Mouse (Mus musculus) adrenal gland (tissue): ENCODE measurements around the gene Gm28729.

ENCODE experiments used
- intact Hi-C: fragments of 180-260 bp; cut with DNase I; formaldehyde crosslinking; loops from one replicate; pipeline ENCODE4 v1.15.1; 2025

Gene Gm28729

DNA sequence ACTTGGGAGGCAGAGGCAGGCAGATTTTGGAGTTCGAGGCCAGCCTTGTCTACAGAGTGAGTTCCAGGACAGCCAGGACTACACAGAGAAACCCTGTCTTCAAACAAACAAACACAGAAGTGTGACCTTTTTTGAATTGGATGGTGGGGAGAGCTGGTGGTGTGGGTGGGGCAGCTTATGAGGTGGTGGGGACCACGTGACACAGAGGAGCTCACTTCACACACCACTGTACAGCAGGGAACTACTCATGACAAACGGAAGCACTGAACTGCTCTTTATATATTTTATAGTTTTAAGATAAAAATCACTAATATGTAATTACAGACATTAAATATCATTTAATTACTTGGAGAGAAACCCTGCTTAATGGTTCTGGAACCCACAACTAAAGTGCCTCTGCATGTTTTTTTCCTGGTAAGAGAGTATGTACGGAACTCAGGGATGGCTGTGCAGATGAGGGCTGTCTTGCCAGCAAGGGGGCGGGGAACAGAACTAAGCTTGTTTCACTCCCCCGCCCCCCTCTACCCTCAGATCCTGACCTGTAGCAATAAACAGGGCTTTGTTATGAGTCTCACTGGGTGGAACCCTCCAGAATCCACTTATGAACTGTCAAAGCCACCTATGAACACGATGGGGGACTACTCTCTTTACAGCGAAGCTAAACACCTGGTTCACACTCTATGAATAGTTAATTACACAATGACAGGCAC is 55.4 kb downstream of the Gm28729 start:
- intact Hi-C loops, result no loop called here

DNA sequence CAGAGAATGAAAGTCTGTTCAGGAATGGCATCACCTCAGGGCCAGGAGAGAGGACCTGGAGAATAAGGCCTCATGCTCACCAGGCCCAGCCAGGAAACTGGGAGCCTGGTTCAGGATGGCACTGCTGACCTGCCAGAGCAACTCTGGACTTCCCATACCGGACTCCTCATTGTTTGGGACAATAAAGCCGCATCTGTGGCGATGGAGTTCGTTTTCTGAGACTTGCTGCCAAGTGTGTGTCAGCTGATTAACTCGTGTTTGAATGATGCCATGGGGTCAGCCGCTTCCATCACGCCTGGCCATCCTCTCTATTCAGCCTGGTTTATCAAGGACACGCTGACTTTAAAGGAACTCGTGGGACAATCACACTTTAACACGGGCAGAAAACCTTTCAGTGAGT is 61.4 kb downstream of the Gm28729 start:
- intact Hi-C loops, result no loop called here

DNA sequence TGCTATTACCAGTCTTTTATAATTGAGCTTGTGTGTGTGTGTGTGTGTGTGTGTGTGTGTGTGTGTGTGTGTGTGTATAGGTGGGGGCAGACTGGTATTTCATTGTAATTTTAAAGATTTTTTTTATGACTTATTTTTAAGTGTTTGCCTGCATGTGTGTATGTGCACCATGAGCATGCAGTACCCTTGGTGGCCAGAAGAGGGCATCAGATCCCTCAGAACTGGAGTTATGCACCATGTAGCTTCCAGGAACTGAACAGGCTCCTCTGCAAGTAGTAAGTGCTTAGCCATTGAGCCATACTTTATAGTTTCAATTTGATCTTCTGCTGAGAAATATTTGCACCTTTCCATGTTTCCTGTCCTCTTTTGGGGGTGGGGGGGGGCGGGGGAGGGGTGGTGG is 63.5 kb downstream of the Gm28729 start:
- intact Hi-C loops, result no loop called here

DNA sequence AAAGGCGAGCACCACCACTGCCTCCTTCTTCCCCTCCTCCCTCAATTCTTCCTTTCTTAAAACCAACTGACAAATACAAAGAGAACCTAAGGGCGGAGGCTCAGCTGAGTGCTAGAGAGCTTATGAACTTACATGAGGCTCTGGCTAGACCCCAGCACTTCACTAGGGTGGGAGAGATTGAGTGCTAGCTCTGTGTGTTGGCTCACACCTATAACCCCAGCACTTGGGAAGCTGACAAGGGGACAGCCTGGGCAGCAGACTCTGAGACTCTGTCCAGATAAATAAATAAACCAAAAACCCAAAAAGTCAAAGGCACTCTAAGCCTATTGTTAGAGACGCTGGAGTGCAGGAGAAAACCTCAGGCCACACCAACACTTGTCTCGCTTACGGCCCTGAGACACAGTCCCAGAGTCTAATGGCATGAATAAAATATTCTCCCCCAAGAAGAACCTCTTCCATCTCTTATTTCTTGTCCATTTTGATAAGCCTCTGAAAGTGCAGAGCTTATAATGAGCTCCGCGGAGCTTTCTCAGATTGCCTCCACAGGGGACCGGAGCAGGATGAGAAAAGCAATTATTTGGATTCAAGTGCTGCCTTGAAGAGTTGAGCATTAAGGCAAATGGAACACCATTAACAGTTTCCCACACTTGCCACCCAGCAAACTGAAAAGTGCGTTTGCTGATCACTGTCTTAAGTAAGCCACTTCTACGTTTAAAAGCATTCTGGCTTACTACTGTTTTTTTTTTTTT is 64.8 kb downstream of the Gm28729 start:
- intact Hi-C loops, result no loop called here

DNA sequence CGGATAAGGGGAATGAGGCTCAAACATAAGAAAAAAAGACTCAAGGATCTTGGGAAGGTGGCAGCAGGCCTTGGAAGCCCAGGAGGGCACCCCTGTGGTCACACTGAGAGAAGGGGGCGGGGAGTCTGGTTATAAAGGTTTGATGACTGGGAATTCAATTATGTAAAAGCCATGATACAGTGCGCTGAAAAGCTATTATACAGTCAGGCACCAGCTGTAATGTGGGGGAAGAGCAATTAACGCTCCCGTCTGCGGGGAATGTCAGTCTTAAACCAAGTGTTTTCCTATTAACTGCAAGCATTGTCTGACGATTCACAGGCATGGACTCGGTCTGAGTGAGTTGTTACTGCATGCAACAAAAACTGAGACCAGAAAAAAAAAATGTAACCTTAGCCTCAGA is 69.4 kb downstream of the Gm28729 start:
- intact Hi-C loops, result no loop called here

DNA sequence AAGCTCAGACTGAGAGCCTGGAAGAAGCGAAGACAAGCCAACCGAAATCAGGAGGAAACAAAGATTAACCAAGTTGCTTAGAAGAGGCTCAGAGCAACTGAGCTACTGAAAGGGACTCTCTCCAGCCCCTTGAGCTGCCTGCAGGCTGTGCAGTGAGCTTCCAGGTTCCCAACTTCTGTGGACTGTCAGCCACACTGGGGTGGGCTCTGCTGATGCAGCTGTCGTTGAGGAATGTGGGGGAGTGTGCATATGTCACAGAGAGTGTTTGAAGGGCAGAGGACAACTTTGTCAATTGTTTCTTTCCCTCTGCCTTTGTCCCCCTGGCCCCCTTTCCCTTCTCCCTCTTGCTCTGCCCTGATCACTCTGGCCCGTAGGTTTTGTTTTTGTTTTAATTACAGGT is 72.1 kb downstream of the Gm28729 start:
- intact Hi-C loops, result no loop called here

DNA sequence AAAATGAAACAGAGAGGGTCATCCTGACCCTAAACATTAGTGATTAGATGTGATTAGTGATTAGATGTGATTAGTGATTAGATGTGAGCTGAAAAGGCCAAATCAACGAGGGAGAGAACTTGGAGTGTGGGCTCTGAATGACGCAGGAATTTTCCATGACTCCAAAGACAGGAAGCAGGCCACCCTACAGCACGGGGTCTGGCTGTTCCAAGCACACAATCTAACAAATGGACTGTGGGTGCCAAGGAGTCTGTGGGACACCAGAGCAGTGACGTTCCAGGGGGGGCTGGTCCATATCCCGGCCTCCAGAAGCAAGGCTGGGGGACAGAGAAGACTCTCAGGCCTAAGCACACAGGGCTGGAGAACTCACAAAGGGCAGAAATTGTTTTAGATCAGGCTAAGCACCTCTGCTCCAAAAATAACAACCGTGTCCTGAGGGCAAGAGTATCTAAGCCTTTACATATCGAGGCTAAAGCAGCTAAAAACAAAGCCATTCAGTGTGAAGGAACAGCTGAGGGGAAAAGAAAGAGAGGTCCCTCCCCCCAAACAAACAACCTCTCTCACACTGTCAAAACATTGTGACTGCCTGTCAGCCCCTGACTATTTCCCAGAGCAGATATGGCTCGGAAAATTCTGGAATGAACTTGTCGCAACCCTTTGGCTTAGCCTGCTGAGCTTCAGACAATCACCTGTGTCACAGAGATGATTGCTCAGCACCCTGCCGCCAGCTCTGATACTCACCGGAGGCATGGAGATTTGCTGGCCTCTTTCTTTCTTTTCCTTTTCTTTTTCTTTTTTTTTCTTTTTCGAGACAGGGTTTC is 74.0 kb downstream of the Gm28729 start:
- intact Hi-C loops, result no loop called here

DNA sequence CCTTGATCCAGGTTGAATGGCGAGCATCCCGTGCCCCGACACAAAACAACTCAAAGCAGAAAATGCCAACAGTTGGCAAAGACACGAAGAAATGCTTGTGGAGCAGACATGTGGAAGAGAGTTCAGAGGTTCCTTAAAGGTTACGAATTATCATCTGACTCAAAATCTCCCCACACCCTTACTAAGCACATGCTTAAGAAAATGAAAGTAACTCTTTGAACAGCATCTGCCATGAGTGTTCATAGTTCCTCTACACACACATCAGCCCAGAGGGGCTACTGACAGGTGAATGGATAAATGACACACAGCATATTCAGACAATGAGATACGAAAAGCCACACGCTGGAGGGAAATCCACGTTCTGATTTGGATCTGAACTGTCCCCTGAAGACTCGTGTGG is 75.5 kb downstream of the Gm28729 start:
- intact Hi-C loops, result no loop called here

DNA sequence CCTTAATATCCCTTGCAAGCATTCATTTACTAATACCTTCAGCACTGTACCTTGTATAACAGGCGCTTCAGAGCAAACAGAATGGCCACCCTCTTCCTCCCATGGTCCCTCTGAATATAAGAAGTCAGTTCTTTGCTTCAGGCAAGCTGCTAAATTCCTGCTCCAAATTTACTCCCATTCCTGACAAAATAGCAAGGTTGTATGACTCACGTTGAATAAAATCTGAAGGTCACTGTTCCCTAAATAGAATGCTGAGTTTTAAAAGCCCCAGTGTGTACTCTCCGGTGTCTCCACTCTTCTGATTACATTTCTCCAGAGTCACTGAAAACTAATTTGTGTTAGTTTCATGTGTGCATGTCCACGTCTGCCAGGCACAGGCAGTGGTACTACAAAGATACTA is 79.7 kb downstream of the Gm28729 start:
- intact Hi-C loops, result no loop called here

DNA sequence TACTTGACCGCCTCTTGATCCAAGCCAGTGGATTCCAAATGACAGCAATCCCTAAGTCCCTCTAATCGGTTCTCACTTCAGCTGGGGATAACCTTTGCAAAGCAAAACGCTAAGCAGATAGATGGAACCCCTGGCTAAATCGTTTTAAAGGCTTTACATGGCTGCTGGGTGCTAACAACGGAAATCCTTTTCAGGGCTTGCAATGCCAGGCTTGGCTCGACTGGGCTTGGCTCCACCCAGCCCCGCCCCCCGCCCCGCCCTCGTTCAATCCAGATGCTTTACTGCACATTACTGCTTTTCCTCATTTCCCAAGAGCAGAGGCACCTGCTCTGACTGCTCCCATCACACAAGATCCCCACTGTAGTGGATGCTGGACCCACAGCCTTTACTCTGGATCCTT is 83.0 kb downstream of the Gm28729 start:
- intact Hi-C loops, result no loop called here

DNA sequence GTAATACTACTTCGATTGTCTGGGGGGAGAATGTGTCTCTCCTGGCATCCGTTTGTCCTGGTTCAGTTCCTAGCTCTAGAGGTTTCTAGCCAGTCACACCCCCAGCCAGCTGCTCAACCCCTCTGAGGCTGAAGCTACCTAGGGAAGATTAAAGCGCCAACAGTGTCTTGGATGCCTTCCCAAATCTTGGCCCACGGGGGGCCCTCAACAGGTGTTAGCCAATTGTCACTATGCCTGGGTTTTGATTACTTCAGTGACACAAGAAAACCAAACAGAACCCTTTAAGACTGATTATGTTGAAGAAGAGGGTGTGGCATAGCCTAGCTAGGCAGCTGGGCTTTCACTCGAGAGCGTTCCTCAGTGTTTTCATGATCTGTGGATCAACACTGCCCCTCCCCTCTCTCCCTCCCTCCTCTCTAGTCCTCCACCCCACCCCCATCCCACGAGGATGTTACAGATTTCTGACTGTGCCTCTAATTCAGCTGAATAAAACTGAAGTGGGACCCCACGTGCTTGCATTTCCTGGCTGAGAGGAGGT is 86.7 kb downstream of the Gm28729 start:
- intact Hi-C loops, result loop anchor here (5.0 kb wide), 2 partner anchors 39 to 76 kb away; partner anchors contain the start of genes Atp1b3 and Rnf7

DNA sequence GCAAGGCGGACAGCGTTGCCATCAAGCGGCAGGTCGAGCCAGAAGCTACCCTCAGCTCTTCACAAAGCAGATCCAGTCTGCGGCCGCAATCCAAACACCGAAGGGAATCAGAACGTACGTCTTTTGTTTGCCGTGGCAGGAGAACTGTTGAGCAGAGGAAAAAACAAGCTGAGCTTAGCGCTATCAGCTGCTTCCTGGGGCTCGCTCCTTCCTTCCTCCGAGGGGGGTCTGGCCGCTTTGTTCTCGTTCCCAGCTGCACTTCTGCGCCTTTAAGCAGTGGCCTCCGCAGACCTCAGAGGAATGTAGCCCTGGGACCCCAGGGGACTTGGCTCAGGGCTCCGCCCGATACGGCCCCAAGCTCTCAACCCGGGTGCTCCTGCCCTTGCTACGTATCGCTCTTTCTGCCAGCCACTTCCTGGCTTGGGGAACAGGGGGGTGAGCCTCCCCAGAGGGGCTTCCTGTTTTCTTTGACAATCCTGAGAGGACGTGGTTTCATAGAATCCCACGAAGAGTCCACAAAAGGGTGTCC is 87.2 kb downstream of the Gm28729 start:
- intact Hi-C loops, result loop anchor here (5.0 kb wide), 2 partner anchors 39 to 76 kb away; partner anchors contain the start of genes Atp1b3 and Rnf7

DNA sequence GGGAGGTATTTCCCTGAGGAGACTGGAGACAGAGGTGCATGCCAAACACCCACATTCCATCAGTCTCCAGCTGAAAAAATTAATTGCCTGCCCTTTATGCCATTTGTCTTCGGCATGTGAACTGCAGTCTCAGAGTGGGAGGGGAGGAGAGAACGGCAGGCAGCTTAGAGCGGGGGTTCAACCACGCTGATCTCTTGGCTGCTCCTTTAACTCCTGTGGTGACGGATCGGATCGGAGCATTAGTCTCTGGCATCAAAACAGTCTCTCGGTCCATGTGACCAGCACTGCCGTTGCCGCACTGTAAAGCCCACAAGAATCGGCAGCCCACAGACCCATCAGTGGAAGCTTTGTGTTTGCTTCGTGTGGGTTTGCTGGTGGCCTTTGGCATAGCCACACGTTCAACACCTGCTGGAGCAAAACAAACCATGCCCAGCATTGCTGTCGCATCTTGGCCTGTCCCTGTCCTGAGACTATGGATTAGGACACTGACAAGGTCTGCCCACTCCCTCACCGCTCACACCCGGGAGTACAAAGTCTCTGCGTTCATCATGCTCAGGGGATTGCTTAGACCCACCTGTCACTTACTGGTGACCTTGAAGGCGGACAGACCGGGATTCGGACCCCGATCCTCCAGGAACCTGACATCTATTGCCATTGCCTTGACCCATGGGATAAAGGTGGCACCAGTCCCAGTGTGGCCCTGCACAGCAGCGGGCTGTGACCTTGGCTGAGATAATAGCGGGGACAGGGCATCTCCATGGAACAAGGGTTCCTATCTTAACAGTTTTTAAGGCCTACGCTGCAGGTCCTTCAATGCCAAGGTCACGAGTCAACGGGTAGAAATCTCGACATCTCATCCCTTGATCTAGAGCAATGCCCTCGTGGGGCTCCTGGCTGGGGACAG is 87.9 kb downstream of the Gm28729 start:
- intact Hi-C loops, result loop anchor here (5.0 kb wide), 2 partner anchors 40 to 75 kb away; partner anchors contain the start of genes Atp1b3 and Rnf7
